8 mouse cellular contexts compared by ENCODE assay signal in genomic region chr3:95014428-95015151, GRCm38 (mm10). TPM values are rescaled to one million over a fixed set of nuclear protein-coding genes. Genes with fewer than 3 reads are reported as not detected.
A peak's percentile ranks its signal among the peaks of the same experiment; 100 is the strongest.
DNase-seq lines count a peak whose midpoint lies in the region; ATAC-seq and TF ChIP-seq lines count a peak whose summit lies in the region.

No protein-coding gene starts in this region.

- peak; percentile 64 for DNase-seq in retina, postnatal 1 day
- no peak for DNase-seq in retina, embryonic 14.5 days (ENCODE audit: low spot score)
- DNase-seq in c-Kit-positive CD71-positive TER-119-positive erythroid progenitor cells, embryonic 14.5 days (ENCODE audit: low spot score), result peak; percentile 57
- DNase-seq in hindbrain, postnatal 0 days (ENCODE audit: low spot score), result peak; percentile 46
- no peak for DNase-seq in liver, adult 2 months (ENCODE audit: extremely low read depth, low read depth, low spot score)
- DNase-seq in thymus, postnatal 14 days, result peak; percentile 65

- no peaks in the 10 kb centered on the region for H3K79me2 ChIP-seq in liver, adult 2 months (ENCODE audit: control insufficient read depth, insufficient read depth, low read length)

- H3K4me2 ChIP-seq in forebrain, embryonic 16.5 days (ENCODE audit: low read length), result peak overlapping the region; percentile 76
- peak overlapping the region; percentile 95 for H3K4me2 ChIP-seq in hindbrain, postnatal 0 days (ENCODE audit: low read depth, low read length)
- peak overlapping the region; percentile 69 for H3K4me2 ChIP-seq in midbrain, embryonic 16.5 days (ENCODE audit: low read length)

- H3K27me3 ChIP-seq in forebrain, embryonic 16.5 days (replicated peaks; ENCODE audit: control insufficient read depth, insufficient read depth, low read length), result no peaks in the 10 kb centered on the region
- no peaks in the 10 kb centered on the region for H3K27me3 ChIP-seq in hindbrain, postnatal 0 days (ENCODE audit: insufficient read depth, low read length)
- no peaks in the 10 kb centered on the region for H3K27me3 ChIP-seq in liver, adult 2 months (ENCODE audit: control insufficient read depth, insufficient read depth, low read length)
- no peaks in the 10 kb centered on the region for H3K27me3 ChIP-seq in midbrain, embryonic 16.5 days (ENCODE audit: control insufficient read depth, insufficient read depth, low read depth, low read length)

- peaks cover 17% of the 10 kb centered on the region for H3K36me3 ChIP-seq in forebrain, embryonic 16.5 days (ENCODE audit: control insufficient read depth, insufficient read depth)
- peaks cover 22% of the 10 kb centered on the region for H3K36me3 ChIP-seq in hindbrain, postnatal 0 days (ENCODE audit: insufficient read depth, low read length)
- no peaks in the 10 kb centered on the region; the same call in 1 of the 2 replicates for H3K36me3 ChIP-seq in liver, adult 2 months (ENCODE audit: control insufficient read depth, insufficient read depth, low read length)
- H3K36me3 ChIP-seq in midbrain, embryonic 16.5 days (ENCODE audit: control insufficient read depth, insufficient read depth, low read length), result peaks cover 18% of the 10 kb centered on the region

- TF ChIP-seq POLR2A in liver, adult 2 months (IDR thresholded peaks at IDR 0.05; ENCODE audit: extremely low read depth, insufficient read depth, low read length), result no peak

- H3K4me1 ChIP-seq in forebrain, embryonic 16.5 days (replicated peaks; ENCODE audit: control insufficient read depth, insufficient read depth, low read length), result peaks cover 24% of the 10 kb centered on the region
- peaks cover 7% of the 10 kb centered on the region for H3K4me1 ChIP-seq in hindbrain, postnatal 0 days (ENCODE audit: insufficient read depth, low read length)
- peaks cover 9% of the 10 kb centered on the region for H3K4me1 ChIP-seq in liver, adult 2 months (ENCODE audit: control insufficient read depth, insufficient read depth, low read length)
- peaks cover 21% of the 10 kb centered on the region for H3K4me1 ChIP-seq in midbrain, embryonic 16.5 days (ENCODE audit: control insufficient read depth, insufficient read depth, low read length)

- peak overlapping the region; percentile 69 for H3K27ac ChIP-seq in forebrain, embryonic 16.5 days (ENCODE audit: low read length)
- peak overlapping the region; percentile 95 for H3K27ac ChIP-seq in hindbrain, postnatal 0 days
- H3K27ac ChIP-seq in liver, adult 2 months (replicated peaks; ENCODE audit: insufficient read depth, low read depth, low read length), result peak overlapping the region; percentile 20
- no peak overlapping the region for H3K27ac ChIP-seq in midbrain, embryonic 16.5 days (ENCODE audit: low read length)

- peak; percentile 2; the same call in 1 of the 2 replicates for ATAC-seq in forebrain, embryonic 16.5 days
- ATAC-seq in hindbrain, postnatal 0 days, result peak; percentile 0
- ATAC-seq in midbrain, embryonic 16.5 days, result peak; percentile 2

- no peak for TF ChIP-seq CTCF in hindbrain, postnatal 0 days (IDR thresholded peaks at IDR 0.05; ENCODE audit: low read depth)
- no peak for TF ChIP-seq CTCF in liver, adult 2 months (IDR thresholded peaks at IDR 0.05; ENCODE audit: low read depth, low read length)

- peak overlapping the region; percentile 86 for H3K4me3 ChIP-seq in forebrain, embryonic 16.5 days (replicated peaks; ENCODE audit: low read length)
- peak overlapping the region; percentile 83 for H3K4me3 ChIP-seq in hindbrain, postnatal 0 days (ENCODE audit: low read length)
- peak overlapping the region; percentile 75 for H3K4me3 ChIP-seq in liver, adult 2 months (ENCODE audit: insufficient read depth, low read depth, low read length)
- H3K4me3 ChIP-seq in midbrain, embryonic 16.5 days (ENCODE audit: low read depth, low read length), result peak overlapping the region; percentile 86

- WGBS in forebrain, embryonic 16.5 days, result under 1% methylated on average over 44 of the region's 44 CpGs
- WGBS in hindbrain, postnatal 0 days, result under 1% methylated on average over 41 of the region's 44 CpGs
- WGBS in liver, adult 2 months, result 2% methylated on average over 44 of the region's 44 CpGs
- 0% methylated on average over 42 of the region's 44 CpGs for WGBS in midbrain, embryonic 16.5 days

- peak overlapping the region; percentile 76 for H3K9ac ChIP-seq in forebrain, embryonic 16.5 days (replicated peaks; ENCODE audit: low read depth, low read length)
- H3K9ac ChIP-seq in hindbrain, postnatal 0 days (replicated peaks; ENCODE audit: low read length), result peak overlapping the region; percentile 81
- peak overlapping the region; percentile 92 for H3K9ac ChIP-seq in liver, adult 2 months (ENCODE audit: low read depth, low read length)
- peak overlapping the region; percentile 78 for H3K9ac ChIP-seq in midbrain, embryonic 16.5 days (ENCODE audit: low read depth, low read length)

- no peaks in the 10 kb centered on the region for H3K9me3 ChIP-seq in forebrain, embryonic 16.5 days (ENCODE audit: control insufficient read depth, low read length)
- H3K9me3 ChIP-seq in hindbrain, postnatal 0 days (ENCODE audit: low read length), result no peaks in the 10 kb centered on the region
- H3K9me3 ChIP-seq in midbrain, embryonic 16.5 days (replicated peaks; ENCODE audit: control insufficient read depth, low read length, poor library complexity, severe bottlenecking), result no peaks in the 10 kb centered on the region

RNA-seq across cellular contexts. Expression of gene Zfp687, which starts 0.7 kb away (rescaled TPM):
- 20.0 and 20.7 TPM in 2 replicates for polyA plus RNA-seq in forebrain, embryonic 16.5 days (2015; fragmentation: Nextera tagmentation; extraction: Ambion mirVana)
- 34.1 and 35.4 TPM in 2 replicates for total RNA-seq in hindbrain, postnatal 0 days (2014; rRNA removed)
- polyA plus RNA-seq in hindbrain, postnatal 0 days (2015; fragmentation: Nextera tagmentation; extraction: Ambion mirVana), result 17.3 and 18.0 TPM in 2 replicates
- total RNA-seq in liver, adult 2 months (2014; rRNA removed), result 2.1 and 3.2 TPM in 2 replicates
- polyA plus RNA-seq in liver, adult 2 months (2012; rRNA removed), result 6.8 and 8.8 TPM in 2 replicates
- polyA plus RNA-seq in midbrain, embryonic 16.5 days (2015; fragmentation: Nextera tagmentation; extraction: Ambion mirVana), result 17.6 and 18.7 TPM in 2 replicates

RNA-seq across cellular contexts. Expression of gene Psmd4, which starts 27.8 kb away (rescaled TPM):
- 286 and 291 TPM in 2 replicates for polyA plus RNA-seq in forebrain, embryonic 16.5 days (2015; fragmentation: Nextera tagmentation; extraction: Ambion mirVana)
- total RNA-seq in hindbrain, postnatal 0 days (2014; rRNA removed), result 208 and 210 TPM in 2 replicates
- polyA plus RNA-seq in hindbrain, postnatal 0 days (2015; fragmentation: Nextera tagmentation; extraction: Ambion mirVana), result 267 and 272 TPM in 2 replicates
- total RNA-seq in liver, adult 2 months (2014; rRNA removed), result 140 and 156 TPM in 2 replicates
- polyA plus RNA-seq in liver, adult 2 months (2012; rRNA removed), result 132 and 134 TPM in 2 replicates
- 253 and 254 TPM in 2 replicates for polyA plus RNA-seq in midbrain, embryonic 16.5 days (2015; fragmentation: Nextera tagmentation; extraction: Ambion mirVana)

RNA-seq across cellular contexts. Expression of gene Pi4kb, which starts 40.1 kb away (rescaled TPM):
- 26.4 and 29.7 TPM in 2 replicates for polyA plus RNA-seq in forebrain, embryonic 16.5 days (2015; fragmentation: Nextera tagmentation; extraction: Ambion mirVana)
- 57.1 and 85.4 TPM in 2 replicates for total RNA-seq in hindbrain, postnatal 0 days (2014; rRNA removed)
- polyA plus RNA-seq in hindbrain, postnatal 0 days (2015; fragmentation: Nextera tagmentation; extraction: Ambion mirVana), result 19.2 and 22.7 TPM in 2 replicates
- total RNA-seq in liver, adult 2 months (2014; rRNA removed), result 26.5 and 30.8 TPM in 2 replicates
- 25.3 and 26.0 TPM in 2 replicates for polyA plus RNA-seq in liver, adult 2 months (2012; rRNA removed)
- polyA plus RNA-seq in midbrain, embryonic 16.5 days (2015; fragmentation: Nextera tagmentation; extraction: Ambion mirVana), result 21.1 and 22.4 TPM in 2 replicates

Comparison
In these comparisons a context has a peak if more than half of its experiments do, and no peak if none do; other contexts are left out.
1. DNase-seq: peak in retina, postnatal 1 day (single experiment), c-Kit-positive CD71-positive TER-119-positive erythroid progenitor cells, embryonic 14.5 days (single experiment), hindbrain, postnatal 0 days (single experiment) and thymus, postnatal 14 days (single experiment); none in retina, embryonic 14.5 days (single experiment) and liver, adult 2 months (single experiment).
2. Peak in every context shown above with its lines, with median percentiles within 50 percentile points of each other: ATAC-seq, H3K4me2 ChIP-seq, H3K4me3 ChIP-seq and H3K9ac ChIP-seq.